Mouse (Mus musculus): ENCODE results near the gene Pes1.

DNA sequence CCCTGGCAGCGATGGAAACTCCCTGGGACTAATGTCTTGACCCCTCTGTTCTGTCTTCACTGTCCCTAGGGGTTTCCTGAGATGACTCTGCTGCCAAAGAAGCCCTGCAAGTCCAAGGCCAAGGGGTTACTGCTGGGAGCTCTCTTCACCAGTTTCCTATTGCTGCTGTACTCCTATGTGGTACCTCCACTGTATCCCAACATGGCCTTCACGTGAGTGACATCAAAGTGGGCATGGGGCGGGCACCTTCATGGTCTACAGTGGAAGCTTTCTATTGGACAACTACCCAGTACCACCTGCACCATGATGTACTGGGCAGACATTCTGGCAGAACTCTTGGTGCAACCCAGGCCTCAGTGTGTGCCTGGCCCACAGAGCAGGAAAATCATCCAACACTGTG, 33.1 kb downstream of the Pes1 start:
- TF ChIP-seq CTCF (IDR thresholded peaks at IDR 0.05; ENCODE audit: extremely low read depth, insufficient read length, insufficient replicate concordance, low read depth, low read length), result no peak
- no peak for TF ChIP-seq POLR2A (IDR thresholded peaks at IDR 0.05; ENCODE audit: low read depth, low read length)

Data from small intestine, adult 2 months (tissue).